Comparison of ENCODE assay signal across 8 mouse cellular contexts in genomic region chr16:19982537-19983257, GRCm38 (mm10). TPM values are rescaled to one million over a fixed set of nuclear protein-coding genes. Genes with fewer than 3 reads are reported as not detected.
DNase-seq lines count a peak whose midpoint lies in the region; ATAC-seq and TF ChIP-seq lines count a peak whose summit lies in the region.

Gene Klhl6 (minus strand): TSS chr16:19983037.

- no peak for ATAC-seq in forebrain, embryonic 14.5 days
- peak; percentile 98 for ATAC-seq in heart, postnatal 0 days (ENCODE audit: insufficient read depth, low read depth)

- H3ac ChIP-seq in myocyte (ENCODE audit: control insufficient read depth, insufficient read length) = no peak within 1 kb of the TSS

- peak; percentile 94 for TF ChIP-seq EP300 in heart, postnatal 0 days (IDR thresholded peaks at IDR 0.05; ENCODE audit: low read depth)

- no peak within 1 kb of the TSS for H3K4me3 ChIP-seq in forebrain, embryonic 14.5 days (ENCODE audit: low read depth, low read length)
- H3K4me3 ChIP-seq in forebrain, embryonic 10.5 days = no peak within 1 kb of the TSS
- peak within 1 kb of the TSS; percentile 59 for H3K4me3 ChIP-seq in heart, postnatal 0 days (ENCODE audit: low read depth, low read length)
- no peak within 1 kb of the TSS for H3K4me3 ChIP-seq in myocyte

- H3K36me3 ChIP-seq in forebrain, embryonic 14.5 days (ENCODE audit: control insufficient read depth, insufficient read depth, low read length) = no peaks in the 10 kb centered on the region
- no peaks in the 10 kb centered on the region for H3K36me3 ChIP-seq in forebrain, embryonic 10.5 days (replicated peaks)
- no peaks in the 10 kb centered on the region for H3K36me3 ChIP-seq in heart, postnatal 0 days (replicated peaks; ENCODE audit: control insufficient read depth, insufficient read depth, low read length)
- H3K36me3 ChIP-seq in myocyte (ENCODE audit: control insufficient read depth, insufficient read depth) = no peaks in the 10 kb centered on the region

- no peak within 1 kb of the TSS for H3K4me2 ChIP-seq in forebrain, embryonic 14.5 days (ENCODE audit: low read length)
- peak within 1 kb of the TSS; percentile 62 for H3K4me2 ChIP-seq in heart, postnatal 0 days (ENCODE audit: low read depth, low read length)
- H3K4me2 ChIP-seq in myocyte (ENCODE audit: low read depth) = peak within 1 kb of the TSS; percentile 18

- H3K27ac ChIP-seq in forebrain, embryonic 14.5 days (ENCODE audit: low read depth, low read length) = no peak within 1 kb of the TSS
- H3K27ac ChIP-seq in forebrain, embryonic 10.5 days = no peak within 1 kb of the TSS
- peak within 1 kb of the TSS; percentile 81 for H3K27ac ChIP-seq in heart, postnatal 0 days (ENCODE audit: low read depth)

- TF ChIP-seq POLR2A in brain, embryonic 14.5 days (IDR thresholded peaks at IDR 0.05; ENCODE audit: borderline replicate concordance, extremely low read depth, insufficient read depth, insufficient read length, poor library complexity, severe bottlenecking) = no peak
- TF ChIP-seq POLR2A in myocyte (IDR thresholded peaks at IDR 0.05; ENCODE audit: insufficient read length, low read depth) = no peak

- peak; percentile 5 for DNase-seq in forebrain, embryonic 14.5 days (ENCODE audit: low spot score)
- DNase-seq in forebrain, embryonic 10.5 days (ENCODE audit: extremely low spot score, low spot score) = no peak
- peak; percentile 22 for DNase-seq in brain, embryonic 14.5 days (ENCODE audit: low read depth)
- peak; percentile 93 for DNase-seq in heart, postnatal 0 days (ENCODE audit: low spot score)
- DNase-seq in kidney, postnatal 4 days = peak; percentile 72 to 76
- DNase-seq in urinary bladder, postnatal 25 days (ENCODE audit: low spot score) = no peak
- no peak for DNase-seq in cerebellum, postnatal 36 days

- no peak within 1 kb of the TSS for H3K9ac ChIP-seq in forebrain, embryonic 14.5 days (ENCODE audit: low read length)
- peak within 1 kb of the TSS; percentile 74 for H3K9ac ChIP-seq in heart, postnatal 0 days (replicated peaks; ENCODE audit: low read depth, low read length)

- no peaks in the 10 kb centered on the region for H3K4me1 ChIP-seq in forebrain, embryonic 14.5 days (ENCODE audit: control insufficient read depth, insufficient read depth, low read length)
- H3K4me1 ChIP-seq in forebrain, embryonic 10.5 days = no peaks in the 10 kb centered on the region
- H3K4me1 ChIP-seq in heart, postnatal 0 days (ENCODE audit: control insufficient read depth, insufficient read depth) = peaks cover 12% of the 10 kb centered on the region; the same call in 1 of the 2 replicates

- no peaks in the 10 kb centered on the region for H3K9me3 ChIP-seq in forebrain, embryonic 14.5 days (replicated peaks; ENCODE audit: control insufficient read depth, low read length)
- H3K9me3 ChIP-seq in forebrain, embryonic 10.5 days = no peaks in the 10 kb centered on the region
- no peaks in the 10 kb centered on the region for H3K9me3 ChIP-seq in heart, postnatal 0 days (replicated peaks; ENCODE audit: control insufficient read depth, low read length)

- no peaks in the 10 kb centered on the region for H3K79me2 ChIP-seq in myocyte (ENCODE audit: control insufficient read depth, insufficient read depth)

- 79% methylated on average over 14 of the region's 14 CpGs for WGBS in forebrain, embryonic 14.5 days
- whole genome bisulfite sequencing in forebrain, embryonic 10.5 days = 79% methylated on average over 14 of the region's 14 CpGs
- 3% methylated on average over 14 of the region's 14 CpGs for WGBS in heart, postnatal 0 days

- no peaks in the 10 kb centered on the region for H3K27me3 ChIP-seq in forebrain, embryonic 14.5 days (replicated peaks; ENCODE audit: control insufficient read depth, insufficient read depth, low read length)
- no peaks in the 10 kb centered on the region for H3K27me3 ChIP-seq in forebrain, embryonic 10.5 days (ENCODE audit: poor library complexity, severe bottlenecking)
- H3K27me3 ChIP-seq in heart, postnatal 0 days (ENCODE audit: control insufficient read depth, insufficient read depth, low read length) = no peaks in the 10 kb centered on the region
- H3K27me3 ChIP-seq in myocyte (ENCODE audit: control insufficient read depth, insufficient read depth, insufficient read length) = no peaks in the 10 kb centered on the region

- TF ChIP-seq CTCF in brain, embryonic 14.5 days (IDR thresholded peaks at IDR 0.05; ENCODE audit: borderline replicate concordance, extremely low read depth, insufficient read depth, insufficient read length) = no peak
- no peak for TF ChIP-seq CTCF in heart, postnatal 0 days (IDR thresholded peaks at IDR 0.05; ENCODE audit: low read depth)

TF ChIP-seq in myocyte, 11 proteins besides CTCF, POLR2A, EP300 and RAD21:
- TF ChIP-seq POLR2AphosphoS2 (IDR thresholded peaks at IDR 0.05; ENCODE audit: insufficient read length, low read depth) (no peak), MYOG (IDR thresholded peaks at IDR 0.05; ENCODE audit: control insufficient read depth in 1 of 3, insufficient read depth in 1 of 3, insufficient read length in 2 of 3, low read depth in 2 of 3) (no peak), TCF3 (IDR thresholded peaks at IDR 0.05; ENCODE audit: insufficient read length, low read depth) (no peak), SRF (IDR thresholded peaks at IDR 0.05; ENCODE audit: control insufficient read depth, insufficient read length, low read depth) (no peak), REST (IDR thresholded peaks at IDR 0.05; ENCODE audit: insufficient read depth, insufficient read length) (no peak), E2F4 (IDR thresholded peaks at IDR 0.05; ENCODE audit: insufficient read depth) (no peak), MAX (IDR thresholded peaks at IDR 0.05; ENCODE audit: low read depth) (no peak), CEBPB (IDR thresholded peaks at IDR 0.05; ENCODE audit: insufficient read depth, poor library complexity, severe bottlenecking) (no peak), TCF12 (IDR thresholded peaks at IDR 0.05; ENCODE audit: insufficient read depth, poor library complexity, severe bottlenecking) (no peak), USF1 (IDR thresholded peaks at IDR 0.05; ENCODE audit: low read depth) (no peak), MYOD1 (IDR thresholded peaks at IDR 0.05; ENCODE audit: control insufficient read depth in 1 of 3, insufficient read length in 2 of 3, low read depth in 2 of 3) (no peak)

RNA-seq across cellular contexts. Expression of gene Klhl6, which starts in this region (rescaled TPM):
- polyA plus RNA-seq in forebrain, embryonic 14.5 days (2014; fragmentation: Nextera tagmentation; extraction: Ambion mirVana) = 3.7 and 4.3 TPM in 2 replicates
- polyA plus RNA-seq in forebrain, embryonic 10.5 days (2016; fragmentation: Nextera tagmentation; extraction: Ambion mirVana) = 9.2 and 10.6 TPM in 2 replicates
- polyA plus RNA-seq in brain, embryonic 14.5 days (2012; rRNA removed) = 2.8 and 3.8 TPM in 2 replicates
- total RNA-seq in heart, postnatal 0 days (2014; rRNA removed; ENCODE audit: low replicate concordance) = 8.0 and 12.1 TPM in 2 replicates
- polyA plus RNA-seq in heart, postnatal 0 days (2015; fragmentation: Nextera tagmentation; extraction: Ambion mirVana) = 13.7 and 14.9 TPM in 2 replicates
- polyA plus RNA-seq in myocyte (2012; fragmentation: generic; extraction: Trizol) = 0.04 TPM

Comparison
In these comparisons a context has a peak if more than half of its experiments do, and no peak if none do; other contexts are left out.
1. DNase-seq: peak in forebrain, embryonic 14.5 days (single experiment), brain, embryonic 14.5 days (single experiment), heart, postnatal 0 days (single experiment) and kidney, postnatal 4 days (2 of 2); none in forebrain, embryonic 10.5 days (single experiment), urinary bladder, postnatal 25 days (single experiment) and cerebellum, postnatal 36 days (0 of 2).